Mouse (Mus musculus): ENCODE data around the gene Ttc30a1. TPM values are rescaled to one million over a fixed set of nuclear protein-coding genes. Genes with fewer than 3 reads are reported as not detected.

Ttc30a1 gene
- polyA plus RNA-seq, 1 experiment from 2014 or later, result 9.3 TPM

Other genes with a start within 250 kb of the Ttc30a1 start
- gene Agps, start 149.8 kb downstream of the Ttc30a1 start, polyA plus RNA-seq (2015; fragmentation: Nextera tagmentation; extraction: Ambion mirVana), result 30.7 and 37.9 TPM in 2 replicates
- 10.3 TPM in 2 replicates for gene Ttc30b, start 43.4 kb downstream of the Ttc30a1 start, polyA plus RNA-seq (2015; fragmentation: Nextera tagmentation; extraction: Ambion mirVana)
- gene Ttc30a2, start 3.8 kb downstream of the Ttc30a1 start, polyA plus RNA-seq (2015; fragmentation: Nextera tagmentation; extraction: Ambion mirVana), result 0.37 and 0.42 TPM in 2 replicates

Measured in limb, embryonic 13.5 days (tissue).